Mouse (Mus musculus): ENCODE data around the gene Ager. TPM values are rescaled to one million over a fixed set of nuclear protein-coding genes. Genes with fewer than 3 reads are reported as not detected.

The Ager gene
- polyA plus RNA-seq, 1 experiment from 2014 or later: 0.95 TPM

- 88% methylated on average over 9 of the region's 9 CpGs for WGBS
- no peaks in the 10 kb centered on the region for H3K27me3 ChIP-seq (ENCODE audit: control insufficient read depth, insufficient read depth, low read depth, low read length)
- H3K9ac ChIP-seq (ENCODE audit: low read depth, low read length): no peak overlapping the region
- no peak overlapping the region for H3K4me2 ChIP-seq (ENCODE audit: low read length)
- no peaks in the 10 kb centered on the region for H3K9me3 ChIP-seq (replicated peaks; ENCODE audit: control insufficient read depth, low read length, poor library complexity, severe bottlenecking)
- no peak overlapping the region for H3K27ac ChIP-seq (ENCODE audit: low read length)
- peaks cover 12% of the 10 kb centered on the region for H3K4me1 ChIP-seq (ENCODE audit: control insufficient read depth, insufficient read depth, low read length)
- peaks cover 8% of the 10 kb centered on the region; the same call in 1 of the 2 replicates for H3K36me3 ChIP-seq (ENCODE audit: control insufficient read depth, insufficient read depth, low read length)
- ATAC-seq: no peak
- H3K4me3 ChIP-seq (ENCODE audit: low read depth, low read length): no peak overlapping the region
These were observed 25.5 kb downstream of the Ager start for GRCm38 (mm10) chr17:34623161-34623560.

- H3K4me3 ChIP-seq (ENCODE audit: low read depth, low read length): no peak overlapping the region
- no peaks in the 10 kb centered on the region for H3K9me3 ChIP-seq (replicated peaks; ENCODE audit: control insufficient read depth, low read length, poor library complexity, severe bottlenecking)
- peaks cover 3% of the 10 kb centered on the region; the same call in 1 of the 2 replicates for H3K36me3 ChIP-seq (ENCODE audit: control insufficient read depth, insufficient read depth, low read length)
- ATAC-seq: no peak
- no peaks in the 10 kb centered on the region for H3K27me3 ChIP-seq (ENCODE audit: control insufficient read depth, insufficient read depth, low read depth, low read length)
- WGBS: 96% methylated on average over 3 of the region's 3 CpGs
- peaks cover 26% of the 10 kb centered on the region for H3K4me1 ChIP-seq (ENCODE audit: control insufficient read depth, insufficient read depth, low read length)
- H3K27ac ChIP-seq (ENCODE audit: low read length): no peak overlapping the region
- no peak overlapping the region for H3K9ac ChIP-seq (ENCODE audit: low read depth, low read length)
- H3K4me2 ChIP-seq (ENCODE audit: low read length): no peak overlapping the region
These were observed 27.3 kb downstream of the Ager start for GRCm38 (mm10) chr17:34624981-34625380.

GRCm38 (mm10) chr17:34626062-34626772 is 28.6 kb downstream of the Ager start:
- ATAC-seq: no peak; the same call in 1 of the 2 replicates
- peak overlapping the region; percentile 73 for H3K4me3 ChIP-seq (ENCODE audit: low read depth, low read length)
- peaks cover 38% of the 10 kb centered on the region for H3K4me1 ChIP-seq (ENCODE audit: control insufficient read depth, insufficient read depth, low read length)
- peak overlapping the region; percentile 85 for H3K27ac ChIP-seq (ENCODE audit: low read length)
- H3K9ac ChIP-seq (ENCODE audit: low read depth, low read length): peak overlapping the region; percentile 78
- H3K36me3 ChIP-seq (ENCODE audit: control insufficient read depth, insufficient read depth, low read length): no peaks in the 10 kb centered on the region
- no peaks in the 10 kb centered on the region for H3K27me3 ChIP-seq (ENCODE audit: control insufficient read depth, insufficient read depth, low read depth, low read length)
- peak overlapping the region; percentile 92 for H3K4me2 ChIP-seq (ENCODE audit: low read length)
- 52% methylated on average over 16 of the region's 16 CpGs for WGBS
- no peaks in the 10 kb centered on the region for H3K9me3 ChIP-seq (replicated peaks; ENCODE audit: control insufficient read depth, low read length, poor library complexity, severe bottlenecking)

GRCm38 (mm10) chr17:34626773-34627092 is 29.1 kb downstream of the Ager start:
- H3K27ac ChIP-seq (ENCODE audit: low read length): peak overlapping the region; percentile 85
- peaks cover 43% of the 10 kb centered on the region for H3K4me1 ChIP-seq (ENCODE audit: control insufficient read depth, insufficient read depth, low read length)
- no peaks in the 10 kb centered on the region for H3K27me3 ChIP-seq (ENCODE audit: control insufficient read depth, insufficient read depth, low read depth, low read length)
- H3K4me2 ChIP-seq (ENCODE audit: low read length): peak overlapping the region; percentile 92
- H3K9ac ChIP-seq (ENCODE audit: low read depth, low read length): peak overlapping the region; percentile 78
- no peaks in the 10 kb centered on the region for H3K9me3 ChIP-seq (replicated peaks; ENCODE audit: control insufficient read depth, low read length, poor library complexity, severe bottlenecking)
- no peaks in the 10 kb centered on the region for H3K36me3 ChIP-seq (ENCODE audit: control insufficient read depth, insufficient read depth, low read length)
- WGBS: under 1% methylated on average over 17 of the region's 18 CpGs
- peak overlapping the region; percentile 73 for H3K4me3 ChIP-seq (ENCODE audit: low read depth, low read length)
- ATAC-seq: peak; percentile 46

- H3K9me3 ChIP-seq (replicated peaks; ENCODE audit: control insufficient read depth, low read length, poor library complexity, severe bottlenecking): no peaks in the 10 kb centered on the region
- 0 out of 2 replicates have a peak, but pooled peaks cover 1% of the 10 kb centered on the region for H3K27me3 ChIP-seq (ENCODE audit: control insufficient read depth, insufficient read depth, low read depth, low read length)
- WGBS: under 1% methylated on average over 36 of the region's 45 CpGs
- peak overlapping the region; percentile 85 for H3K27ac ChIP-seq (ENCODE audit: low read length)
- ATAC-seq: peak; percentile 65
- H3K4me1 ChIP-seq (ENCODE audit: control insufficient read depth, insufficient read depth, low read length): peaks cover 46% of the 10 kb centered on the region
- H3K9ac ChIP-seq (ENCODE audit: low read depth, low read length): peak overlapping the region; percentile 78
- no peaks in the 10 kb centered on the region for H3K36me3 ChIP-seq (ENCODE audit: control insufficient read depth, insufficient read depth, low read length)
- peak overlapping the region; percentile 92 for H3K4me2 ChIP-seq (ENCODE audit: low read length)
- peak overlapping the region; percentile 73 for H3K4me3 ChIP-seq (ENCODE audit: low read depth, low read length)
These were observed 29.7 kb downstream of the Ager start for GRCm38 (mm10) chr17:34627093-34627942.

- H3K9me3 ChIP-seq (replicated peaks; ENCODE audit: control insufficient read depth, low read length, poor library complexity, severe bottlenecking): no peaks in the 10 kb centered on the region
- H3K27ac ChIP-seq (ENCODE audit: low read length): peak within 1 kb of the TSS; percentile 85
- H3K4me3 ChIP-seq (ENCODE audit: low read depth, low read length): peak within 1 kb of the TSS; percentile 73
- peak within 1 kb of the TSS; percentile 78 for H3K9ac ChIP-seq (ENCODE audit: low read depth, low read length)
- no peaks in the 10 kb centered on the region for H3K36me3 ChIP-seq (ENCODE audit: control insufficient read depth, insufficient read depth, low read length)
- 0 out of 2 replicates have a peak, but pooled peaks cover 2% of the 10 kb centered on the region for H3K27me3 ChIP-seq (ENCODE audit: control insufficient read depth, insufficient read depth, low read depth, low read length)
- H3K4me1 ChIP-seq (ENCODE audit: control insufficient read depth, insufficient read depth, low read length): peaks cover 46% of the 10 kb centered on the region
- peak within 1 kb of the TSS; percentile 92 for H3K4me2 ChIP-seq (ENCODE audit: low read length)
- WGBS: 3% methylated on average over 29 of the region's 29 CpGs
- peak; percentile 11; the same call in 1 of the 2 replicates for ATAC-seq
These were observed 30.4 kb downstream of the Ager start, which contains the start of gene Ppt2 for GRCm38 (mm10) chr17:34627943-34628643. Gene Ppt2, minus strand, starts transcription at chr17:34628510.

- Histone ChIP-seq H3K9ac (ENCODE audit: low read depth, low read length) (peak overlapping the region; percentile 78), H3K4me2 (ENCODE audit: low read length) (peak overlapping the region; percentile 92), H3K27ac (ENCODE audit: low read length) (peak overlapping the region; percentile 85), H3K36me3 (ENCODE audit: control insufficient read depth, insufficient read depth, low read length) (no peaks in the 10 kb centered on the region), H3K9me3 (replicated peaks; ENCODE audit: control insufficient read depth, low read length, poor library complexity, severe bottlenecking) (no peaks in the 10 kb centered on the region), H3K4me1 (ENCODE audit: control insufficient read depth, insufficient read depth, low read length) (peaks cover 46% of the 10 kb centered on the region), H3K27me3 (ENCODE audit: control insufficient read depth, insufficient read depth, low read depth, low read length) (0 out of 2 replicates have a peak, but pooled peaks cover 2% of the 10 kb centered on the region), H3K4me3 (ENCODE audit: low read depth, low read length) (peak overlapping the region; percentile 73)
- WGBS: 13% methylated on average over 5 of the region's 5 CpGs
- ATAC-seq: no peak
These were observed 30.9 kb downstream of the Ager start for GRCm38 (mm10) chr17:34628644-34628967.

- peaks cover 46% of the 10 kb centered on the region for H3K4me1 ChIP-seq (ENCODE audit: control insufficient read depth, insufficient read depth, low read length)
These were observed 31.6 kb downstream of the Ager start, which contains the start of gene Prrt1 for GRCm38 (mm10) chr17:34629221-34629751. Gene Prrt1, plus strand, starts transcription at chr17:34629533.

More at GRCm38 (mm10) chr17:34629221-34629751, 31.6 kb downstream of the Ager start, which contains the start of gene Prrt1:
- H3K4me2 ChIP-seq (ENCODE audit: low read length): peak within 1 kb of the TSS; percentile 92
- H3K27me3 ChIP-seq (ENCODE audit: control insufficient read depth, insufficient read depth, low read depth, low read length): 0 out of 2 replicates have a peak, but pooled peaks cover 2% of the 10 kb centered on the region
- no peaks in the 10 kb centered on the region for H3K36me3 ChIP-seq (ENCODE audit: control insufficient read depth, insufficient read depth, low read length)
- WGBS: under 1% methylated on average over 16 of the region's 16 CpGs
- peak; percentile 38 for ATAC-seq
- no peaks in the 10 kb centered on the region for H3K9me3 ChIP-seq (replicated peaks; ENCODE audit: control insufficient read depth, low read length, poor library complexity, severe bottlenecking)
- peak within 1 kb of the TSS; percentile 78 for H3K9ac ChIP-seq (ENCODE audit: low read depth, low read length)
- H3K4me3 ChIP-seq (ENCODE audit: low read depth, low read length): peak within 1 kb of the TSS; percentile 73
- peak within 1 kb of the TSS; percentile 85 for H3K27ac ChIP-seq (ENCODE audit: low read length)

All from midbrain, embryonic 16.5 days (tissue).